Mouse (Mus musculus): ENCODE measurements around the gene Gxylt1. TPM values are rescaled to one million over a fixed set of nuclear protein-coding genes. Genes with fewer than 3 reads are reported as not detected.

Gxylt1 gene
- total and polyA plus RNA-seq, 2 experiments from 2014 or later, result 3.2 to 7.5 TPM

DNA sequence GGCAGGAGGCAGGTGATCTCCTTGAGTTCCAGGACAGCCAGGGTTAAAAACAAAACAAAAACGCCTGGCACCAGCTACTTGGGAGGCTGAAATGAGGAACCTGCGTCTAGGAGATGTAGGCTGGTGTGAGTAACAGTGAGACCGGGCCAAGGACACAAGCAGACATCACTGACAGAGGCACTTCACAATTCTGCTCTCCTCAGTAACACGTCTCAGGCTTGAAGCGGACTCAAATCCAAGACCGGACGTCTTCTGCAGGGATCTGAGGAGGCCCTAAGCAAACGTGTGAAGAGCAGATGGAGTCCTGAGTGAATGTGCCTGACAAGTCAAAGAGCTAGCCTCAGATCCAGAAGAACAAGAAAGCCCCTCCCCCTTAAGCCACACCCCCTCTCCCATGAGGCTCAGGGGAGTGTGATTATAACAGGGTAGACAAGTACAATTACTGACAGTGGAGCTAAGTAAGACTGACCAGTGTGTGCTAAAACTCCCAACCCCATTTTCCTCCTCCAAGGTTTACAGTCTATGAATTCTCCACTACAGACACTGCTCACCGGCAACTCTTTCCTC is 4.6 kb downstream of the Gxylt1 start:
- H3K9me3 ChIP-seq (ENCODE audit: low read length), result no peaks in the 10 kb centered on the region
- ATAC-seq, result no peak
- 73% methylated on average over 9 of the region's 9 CpGs for WGBS

DNA sequence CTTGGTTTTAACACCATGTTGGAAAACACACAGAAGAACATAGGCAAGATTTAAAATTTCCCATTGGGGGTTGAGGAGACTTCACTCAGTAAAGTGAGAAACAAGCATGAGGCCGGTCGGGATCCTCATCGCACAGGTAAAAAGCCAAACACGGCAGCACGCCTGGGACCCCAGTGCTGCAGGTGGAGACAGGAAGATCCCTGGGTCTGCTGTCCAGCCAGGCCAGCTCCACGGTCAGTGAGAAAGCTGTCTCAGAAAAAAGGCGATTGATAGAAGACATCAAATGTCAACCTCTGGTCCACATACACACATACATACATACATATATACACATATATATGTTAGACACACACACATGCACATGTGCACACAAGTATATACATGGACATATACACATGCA is 5.4 kb downstream of the Gxylt1 start:
- peaks cover 6% of the 10 kb centered on the region; the same call in 1 of the 2 replicates for H3K4me1 ChIP-seq (ENCODE audit: insufficient read depth)
- no peak overlapping the region for H3K27ac ChIP-seq (ENCODE audit: low read depth, low read length)
- DNase-seq (no peak), ATAC-seq (no peak)
- no peak overlapping the region for H3K4me2 ChIP-seq (ENCODE audit: low read depth)
- no peaks in the 10 kb centered on the region for H3K9me3 ChIP-seq (ENCODE audit: low read length)
- H3K4me3 ChIP-seq (ENCODE audit: low read depth, low read length), result no peak overlapping the region
- H3K9ac ChIP-seq, result no peak overlapping the region
- TF ChIP-seq CTCF (IDR thresholded peaks at IDR 0.05; ENCODE audit: low read depth), result no peak
- no peaks in the 10 kb centered on the region for H3K36me3 ChIP-seq (ENCODE audit: insufficient read depth)
- 98% methylated on average over 7 of the region's 7 CpGs for WGBS
- H3K27me3 ChIP-seq (ENCODE audit: insufficient read depth, low read length), result no peaks in the 10 kb centered on the region

More for the DNA sequence above, 4.6 kb downstream of the Gxylt1 start:
- no peak for DNase-seq
- no peak overlapping the region for H3K4me3 ChIP-seq (ENCODE audit: low read depth, low read length)
- H3K4me2 ChIP-seq (ENCODE audit: low read depth), result no peak overlapping the region
- no peaks in the 10 kb centered on the region for H3K27me3 ChIP-seq (ENCODE audit: insufficient read depth, low read length)
- no peak overlapping the region for H3K9ac ChIP-seq
- TF ChIP-seq CTCF (IDR thresholded peaks at IDR 0.05; ENCODE audit: low read depth), result no peak
- H3K27ac ChIP-seq (ENCODE audit: low read depth, low read length), result no peak overlapping the region
- H3K36me3 ChIP-seq (ENCODE audit: insufficient read depth), result no peaks in the 10 kb centered on the region
- H3K4me1 ChIP-seq (ENCODE audit: insufficient read depth), result peaks cover 6% of the 10 kb centered on the region; the same call in 1 of the 2 replicates

DNA sequence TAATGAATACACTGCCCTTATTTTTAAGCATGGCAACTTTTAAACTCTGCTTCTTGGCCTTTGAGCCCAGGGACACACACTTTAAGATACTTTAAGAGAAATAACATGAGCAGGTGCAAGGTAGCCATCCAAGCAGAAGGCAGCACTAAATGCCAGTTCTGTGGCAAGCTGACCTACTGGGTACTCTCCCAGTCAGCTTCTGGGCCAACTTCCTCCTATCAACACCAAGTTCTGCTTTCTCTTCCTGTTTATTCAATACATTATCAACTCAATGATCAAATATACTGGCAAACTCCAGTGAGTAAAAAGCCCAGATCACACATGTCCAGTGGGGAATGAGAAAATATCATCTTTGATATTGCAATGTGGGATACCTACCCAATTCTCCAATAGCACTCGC is 7.0 kb downstream of the Gxylt1 start:
- WGBS, result 98% methylated on average over 1 of the region's 1 CpGs
- no peak for TF ChIP-seq CTCF (IDR thresholded peaks at IDR 0.05; ENCODE audit: low read depth)
- no peak for DNase-seq
- Histone ChIP-seq H3K4me3 (ENCODE audit: low read depth, low read length) (no peak overlapping the region), H3K27ac (ENCODE audit: low read depth, low read length) (no peak overlapping the region), H3K36me3 (ENCODE audit: insufficient read depth) (no peaks in the 10 kb centered on the region), H3K9ac (no peak overlapping the region), H3K4me1 (ENCODE audit: insufficient read depth) (no peaks in the 10 kb centered on the region), H3K9me3 (ENCODE audit: low read length) (no peaks in the 10 kb centered on the region), H3K4me2 (ENCODE audit: low read depth) (no peak overlapping the region), H3K27me3 (ENCODE audit: insufficient read depth, low read length) (no peaks in the 10 kb centered on the region)
- no peak for ATAC-seq

DNA sequence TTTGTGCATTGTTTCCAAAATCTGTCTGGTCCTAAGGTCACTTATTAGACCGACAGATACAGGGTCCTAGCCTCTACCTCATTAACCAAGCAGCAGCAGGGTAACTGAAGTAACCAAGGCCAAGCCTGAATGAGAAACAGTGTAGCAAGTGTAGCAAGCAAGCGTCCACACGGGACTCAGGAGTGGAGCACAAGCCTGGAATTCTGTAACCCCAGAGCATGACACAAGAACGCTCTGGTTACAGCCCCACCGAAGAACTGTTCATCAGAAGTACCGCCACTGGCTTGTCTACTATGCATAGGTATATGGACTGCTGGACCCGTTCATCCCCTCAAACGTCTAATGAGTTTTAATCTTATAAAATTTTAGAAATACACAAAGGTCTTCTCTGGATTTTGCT is 7.5 kb downstream of the Gxylt1 start:
- H3K9me3 ChIP-seq (ENCODE audit: low read length), result no peaks in the 10 kb centered on the region
- no peaks in the 10 kb centered on the region for H3K36me3 ChIP-seq (ENCODE audit: insufficient read depth)
- no peak overlapping the region for H3K9ac ChIP-seq
- H3K4me3 ChIP-seq (ENCODE audit: low read depth, low read length), result no peak overlapping the region
- no peaks in the 10 kb centered on the region for H3K27me3 ChIP-seq (ENCODE audit: insufficient read depth, low read length)
- WGBS, result 83% methylated on average over 8 of the region's 8 CpGs
- ATAC-seq (no peak), DNase-seq (no peak)
- no peaks in the 10 kb centered on the region for H3K4me1 ChIP-seq (ENCODE audit: insufficient read depth)
- no peak overlapping the region for H3K4me2 ChIP-seq (ENCODE audit: low read depth)
- no peak overlapping the region for H3K27ac ChIP-seq (ENCODE audit: low read depth, low read length)
- no peak for TF ChIP-seq CTCF (IDR thresholded peaks at IDR 0.05; ENCODE audit: low read depth)

DNA sequence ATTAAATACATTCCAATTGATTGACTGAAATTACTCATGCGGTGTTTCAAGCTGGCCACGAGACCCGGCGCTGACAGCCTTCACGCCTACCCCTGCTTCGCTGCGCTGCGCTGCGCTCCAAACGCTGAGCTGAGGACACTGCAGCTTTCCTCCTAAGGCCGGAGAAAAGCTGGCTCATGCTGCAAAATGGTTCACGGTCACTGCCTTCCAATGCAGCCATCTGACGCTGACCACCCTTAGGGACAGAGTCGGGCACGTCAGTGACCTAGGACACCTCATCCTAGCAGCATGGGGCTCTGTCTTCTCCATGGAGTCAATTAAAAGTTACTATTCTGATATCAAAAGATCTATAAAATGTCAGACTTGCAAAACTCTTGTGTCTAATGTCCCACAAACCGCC is 8.6 kb downstream of the Gxylt1 start:
- Histone ChIP-seq H3K9me3 (ENCODE audit: low read length) (no peaks in the 10 kb centered on the region), H3K27me3 (ENCODE audit: insufficient read depth, low read length) (no peaks in the 10 kb centered on the region), H3K4me3 (ENCODE audit: low read depth, low read length) (no peak overlapping the region), H3K27ac (ENCODE audit: low read depth, low read length) (no peak overlapping the region), H3K4me2 (ENCODE audit: low read depth) (no peak overlapping the region), H3K9ac (no peak overlapping the region), H3K4me1 (ENCODE audit: insufficient read depth) (no peaks in the 10 kb centered on the region), H3K36me3 (ENCODE audit: insufficient read depth) (0 out of 2 replicates have a peak, but pooled peaks cover 2% of the 10 kb centered on the region)
- TF ChIP-seq CTCF (IDR thresholded peaks at IDR 0.05; ENCODE audit: low read depth), result no peak
- DNase-seq (no peak), ATAC-seq (no peak)
- 66% methylated on average over 16 of the region's 16 CpGs for WGBS

DNA sequence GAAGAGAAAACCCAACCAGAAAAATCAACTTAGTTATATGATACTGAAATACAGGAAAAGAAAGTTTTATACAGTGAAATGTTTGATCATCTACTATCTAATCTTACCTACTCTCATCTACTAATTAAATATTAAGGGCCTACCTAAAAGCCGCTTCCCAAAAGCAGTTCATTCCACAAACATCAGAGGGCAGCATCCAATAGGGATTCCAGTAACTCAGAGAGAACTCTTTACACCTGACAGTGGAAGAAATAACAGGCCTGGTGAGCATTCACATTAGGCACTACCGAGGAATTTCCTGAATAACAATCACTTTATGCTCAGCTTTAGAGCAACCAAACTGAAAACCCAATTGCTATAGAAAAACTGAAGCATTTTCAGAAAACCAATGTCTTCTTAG is 9.3 kb downstream of the Gxylt1 start:
- TF ChIP-seq CTCF (IDR thresholded peaks at IDR 0.05; ENCODE audit: low read depth), result peak; percentile 71
- H3K27ac ChIP-seq (ENCODE audit: low read depth, low read length), result no peak overlapping the region
- H3K36me3 ChIP-seq (ENCODE audit: insufficient read depth), result 0 out of 2 replicates have a peak, but pooled peaks cover 4% of the 10 kb centered on the region
- no peaks in the 10 kb centered on the region for H3K9me3 ChIP-seq (ENCODE audit: low read length)
- 46% methylated on average over 2 of the region's 2 CpGs for WGBS
- no peak overlapping the region for H3K9ac ChIP-seq
- no peaks in the 10 kb centered on the region for H3K4me1 ChIP-seq (ENCODE audit: insufficient read depth)
- ATAC-seq, result no peak
- H3K27me3 ChIP-seq (ENCODE audit: insufficient read depth, low read length), result no peaks in the 10 kb centered on the region
- peak; percentile 63 for DNase-seq
- no peak overlapping the region for H3K4me3 ChIP-seq (ENCODE audit: low read depth, low read length)
- no peak overlapping the region for H3K4me2 ChIP-seq (ENCODE audit: low read depth)

DNA sequence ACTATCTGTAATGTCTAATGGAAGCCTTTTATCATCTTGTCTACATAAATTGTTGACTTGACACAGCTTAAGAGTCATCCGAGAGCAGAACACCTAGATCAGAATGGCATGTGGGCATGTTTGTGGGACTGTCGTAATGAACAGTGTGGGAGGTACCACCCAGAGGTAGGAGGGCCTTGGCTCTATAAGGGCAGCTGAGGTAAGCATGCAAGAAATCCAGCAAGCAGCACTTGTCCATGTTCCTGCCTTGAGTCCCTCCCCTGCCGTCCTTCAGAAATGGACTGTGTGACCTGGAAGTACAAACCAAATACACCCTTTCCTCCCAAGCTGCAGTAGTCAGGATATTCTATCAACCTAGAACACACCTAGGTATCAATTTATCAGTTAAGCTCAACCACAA is 9.7 kb downstream of the Gxylt1 start:
- no peaks in the 10 kb centered on the region for H3K9me3 ChIP-seq (ENCODE audit: low read length)
- 0 out of 2 replicates have a peak, but pooled peaks cover 4% of the 10 kb centered on the region for H3K36me3 ChIP-seq (ENCODE audit: insufficient read depth)
- TF ChIP-seq CTCF (IDR thresholded peaks at IDR 0.05; ENCODE audit: low read depth), result no peak
- H3K27me3 ChIP-seq (ENCODE audit: insufficient read depth, low read length), result no peaks in the 10 kb centered on the region
- 87% methylated on average over 3 of the region's 3 CpGs for WGBS
- no peak overlapping the region for H3K4me3 ChIP-seq (ENCODE audit: low read depth, low read length)
- DNase-seq (no peak), ATAC-seq (no peak)
- H3K27ac ChIP-seq (ENCODE audit: low read depth, low read length), result no peak overlapping the region
- H3K4me2 ChIP-seq (ENCODE audit: low read depth), result no peak overlapping the region
- H3K9ac ChIP-seq, result no peak overlapping the region
- H3K4me1 ChIP-seq (ENCODE audit: insufficient read depth), result no peaks in the 10 kb centered on the region

Data from forebrain, postnatal 0 days (tissue).